Mouse (Mus musculus) left cerebral cortex, adult 2 months (tissue): ENCODE measurements around the gene Stab1. TPM values are rescaled to one million over a fixed set of nuclear protein-coding genes. Genes with fewer than 3 reads are reported as not detected.

Experiments used
- DNase-seq, 2 experiments: peaks; one replicate each; pipeline ENCODE4 v3.0.0; 2021 to 2022; ENCODE audit warnings: low spot score in 2 of 2, mixed read lengths in 1 of 2; ENCODE audit errors: extremely low spot score in 1 of 2
- H3K27ac ChIP-seq: fragments of 200-600 bp; 2 replicates; pipeline ENCODE4 v1.8.1; 2022
- H3K4me3 ChIP-seq: fragments of 200-600 bp; 2 replicates; pipeline ENCODE4 v1.8.1; 2022
- CTCF ChIP-seq: fragments of 200-600 bp; IDR thresholded peaks from 2 replicates; pipeline ENCODE4 v1.8.1; 2022; ENCODE audit warnings: antibody characterized with exemption, mild to moderate bottlenecking, moderate library complexity
- intact Hi-C: fragments of 180-260 bp; cut with DNase I; formaldehyde crosslinking; loops from one replicate; pipeline ENCODE4 v1.15.1; 2025
- total RNA-seq, 2 experiments: library from RNA; stranded (reverse); gene quantifications; 2 replicates each; pipeline ENCODE4 v1.2.3; 2021

Stab1 gene
- total RNA-seq, 2 experiments from 2014 or later: 21.2 to 29.4 TPM

GRCm38 (mm10) chr14:31172781-31173455, 4.5 kb upstream of the Stab1 start:
- no peak for DNase-seq
- TF ChIP-seq CTCF: no peak
- intact Hi-C loops: no loop called here

GRCm38 (mm10) chr14:31171821-31172220, 3.4 kb upstream of the Stab1 start:
- Histone ChIP-seq H3K27ac (no peak overlapping the region), H3K4me3 (no peak overlapping the region)
- intact Hi-C loops: no loop called here
- TF ChIP-seq CTCF: no peak
- DNase-seq: no peak

More at GRCm38 (mm10) chr14:31172781-31173455, 4.5 kb upstream of the Stab1 start:
- Histone ChIP-seq H3K4me3 (no peak overlapping the region), H3K27ac (no peak overlapping the region)

- no peak for TF ChIP-seq CTCF
- DNase-seq: no peak
- intact Hi-C loops: no loop called here
- no peak overlapping the region for H3K4me3 ChIP-seq
- H3K27ac ChIP-seq: no peak overlapping the region
These were observed 2.9 kb upstream of the Stab1 start for GRCm38 (mm10) chr14:31171386-31171785.

- DNase-seq: no peak
- Histone ChIP-seq H3K27ac (no peak overlapping the region), H3K4me3 (no peak overlapping the region)
- no peak for TF ChIP-seq CTCF
- intact Hi-C loops: no loop called here
These were observed 2.5 kb upstream of the Stab1 start for GRCm38 (mm10) chr14:31170963-31171362.

GRCm38 (mm10) chr14:31169508-31169907, 1.1 kb upstream of the Stab1 start:
- intact Hi-C loops: no loop called here
- Histone ChIP-seq H3K4me3 (no peak overlapping the region), H3K27ac (no peak overlapping the region)
- TF ChIP-seq CTCF: no peak
- DNase-seq: no peak

- no peak for DNase-seq
- Histone ChIP-seq H3K4me3 (no peak overlapping the region), H3K27ac (no peak overlapping the region)
- no peak for TF ChIP-seq CTCF
- intact Hi-C loops: no loop called here
These were observed 1.6 kb downstream of the Stab1 start for GRCm38 (mm10) chr14:31166827-31167226.

GRCm38 (mm10) chr14:31165991-31166630, 2.3 kb downstream of the Stab1 start:
- H3K27ac ChIP-seq: no peak overlapping the region
- intact Hi-C loops: no loop called here
- DNase-seq: no peak
- no peak overlapping the region for H3K4me3 ChIP-seq
- TF ChIP-seq CTCF: no peak

- H3K4me3 ChIP-seq: no peak overlapping the region
These were observed 3.0 kb downstream of the Stab1 start for GRCm38 (mm10) chr14:31165458-31165857.

GRCm38 (mm10) chr14:31165010-31165409, 3.4 kb downstream of the Stab1 start:
- no peak for DNase-seq
- TF ChIP-seq CTCF: no peak
- Histone ChIP-seq H3K27ac (no peak overlapping the region), H3K4me3 (no peak overlapping the region)
- intact Hi-C loops: no loop called here

More at GRCm38 (mm10) chr14:31165458-31165857, 3.0 kb downstream of the Stab1 start:
- H3K27ac ChIP-seq: no peak overlapping the region
- no peak for DNase-seq
- TF ChIP-seq CTCF: no peak
- intact Hi-C loops: no loop called here

- Histone ChIP-seq H3K4me3 (no peak overlapping the region), H3K27ac (no peak overlapping the region)
- intact Hi-C loops: no loop called here
- no peak for TF ChIP-seq CTCF
- DNase-seq: no peak
These were observed 4.4 kb downstream of the Stab1 start for GRCm38 (mm10) chr14:31164067-31164466.

- H3K27ac ChIP-seq: no peak overlapping the region
- H3K4me3 ChIP-seq: no peak overlapping the region
- DNase-seq: no peak
- intact Hi-C loops: no loop called here
- TF ChIP-seq CTCF: no peak
These were observed 6.8 kb downstream of the Stab1 start for GRCm38 (mm10) chr14:31161638-31162037.

GRCm38 (mm10) chr14:31161191-31161590, 7.2 kb downstream of the Stab1 start:
- no peak overlapping the region for H3K27ac ChIP-seq
- intact Hi-C loops: no loop called here
- no peak for TF ChIP-seq CTCF
- no peak for DNase-seq
- no peak overlapping the region for H3K4me3 ChIP-seq
